Mouse (Mus musculus) NIH3T3 (cell line): ENCODE measurements at regions not wholly inside any gene's neighbourhood (a gene's known extent, or its start where the extent isn't known, plus 50 kb on each side); places are given as distances from the start of the nearest gene placed in this dataset.

Experiments
- DNase-seq: peaks from one replicate; pipeline ENCODE4 v3.0.0-alpha.2; 2012; ENCODE audit warnings: low read depth

DNA sequence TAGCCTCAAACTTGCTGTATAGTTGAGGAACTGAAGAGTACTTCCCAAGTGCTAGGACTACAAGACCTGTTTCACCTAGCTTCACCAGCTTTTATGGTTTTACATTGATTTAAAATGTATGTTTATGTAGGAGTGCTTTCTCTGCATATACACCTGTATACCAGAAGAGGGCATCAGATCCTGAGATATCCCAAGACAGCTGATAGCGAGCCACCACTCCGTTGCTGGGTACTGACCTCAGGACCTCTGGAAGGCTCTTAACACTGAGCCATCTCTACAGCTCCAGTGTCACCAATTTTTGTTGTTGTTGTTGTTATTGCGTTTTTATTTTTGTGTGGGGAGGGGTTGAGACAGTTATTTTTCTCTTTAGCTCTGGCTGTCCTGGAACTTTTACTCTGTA lies 55.9 kb upstream of the Ddx3x start:
- DNase-seq: peak; percentile 31

DNA sequence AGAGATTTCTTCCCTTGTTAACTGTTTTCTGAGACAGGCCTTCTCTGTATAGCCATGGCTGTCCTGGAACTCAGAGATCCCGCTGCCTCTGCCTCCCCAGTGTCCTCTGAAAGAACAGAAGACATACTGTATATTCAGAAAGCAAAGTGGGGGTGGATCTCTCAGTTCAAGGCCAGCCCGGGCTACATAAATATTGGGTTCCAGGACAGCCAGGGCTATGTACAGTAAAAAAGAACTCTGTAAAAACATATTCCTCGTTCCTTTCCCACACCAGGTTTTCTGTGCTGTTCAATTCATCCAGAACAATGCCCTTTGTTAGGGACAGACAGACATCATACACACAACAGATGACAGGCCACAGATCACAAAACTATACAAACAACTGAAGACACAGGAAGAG lies 54.3 kb upstream of the Ddx3x start:
- DNase-seq: no peak

DNA sequence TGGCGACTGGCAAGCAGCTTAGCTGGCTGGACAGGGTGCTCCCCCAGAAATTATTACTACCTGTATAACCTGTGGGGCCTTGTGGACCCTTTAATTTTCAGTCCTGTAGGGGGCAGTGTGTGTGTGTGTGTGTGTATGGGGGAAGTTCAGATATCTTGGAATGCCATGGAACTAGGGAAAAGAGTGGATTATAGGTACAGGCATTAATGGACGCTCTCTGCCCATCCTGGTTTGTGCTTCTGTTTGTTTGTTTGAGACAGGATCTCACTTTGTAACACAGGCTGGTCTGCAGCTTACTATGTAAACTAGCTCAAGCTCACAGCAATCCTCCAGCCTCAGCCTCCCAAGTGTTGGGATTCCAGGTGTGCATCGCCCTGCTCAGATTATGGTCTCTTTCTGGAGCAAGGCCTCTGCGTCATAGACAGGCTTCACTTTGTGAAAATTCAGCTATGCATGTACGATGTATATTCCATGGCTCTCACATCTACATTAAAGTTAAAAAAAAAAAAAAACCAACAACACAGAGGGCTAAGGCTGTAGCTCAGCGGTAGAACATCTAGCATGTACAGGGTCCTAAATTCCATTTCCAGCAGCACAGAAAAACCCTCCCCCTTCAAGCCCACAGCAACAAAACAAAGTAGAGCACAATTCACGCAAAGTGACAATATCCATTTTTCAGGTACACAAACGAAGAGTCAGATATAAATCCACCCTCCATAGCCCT lies 50.7 kb upstream of the Ddx3x start:
- DNase-seq: peak; percentile 74

DNA sequence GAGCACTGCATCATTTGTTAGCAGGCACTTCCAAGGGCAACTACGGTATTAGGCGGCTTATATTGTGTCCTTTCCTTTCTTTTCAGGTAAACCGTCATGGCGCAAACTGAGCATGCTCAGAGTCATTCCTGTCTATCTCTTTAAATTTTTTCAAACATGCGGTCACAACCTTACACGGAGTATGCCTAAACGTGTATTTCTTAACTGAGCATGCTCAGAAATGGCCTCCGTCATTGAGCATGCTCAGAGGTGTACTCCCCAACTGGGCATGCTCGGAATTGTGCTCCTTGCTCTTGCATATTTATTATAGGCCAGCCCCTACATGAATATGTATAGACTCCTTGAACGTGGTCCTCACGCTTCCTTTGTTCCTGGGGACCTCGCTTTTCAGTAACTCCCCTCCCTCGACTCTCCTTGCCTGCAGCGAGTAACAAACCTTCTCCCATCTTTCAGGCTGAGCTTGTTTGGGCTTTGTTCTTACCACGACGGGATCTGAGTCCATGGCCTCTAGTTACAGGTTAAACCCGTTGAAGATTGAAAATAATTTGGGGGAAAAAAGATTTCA lies 50.1 kb upstream of the Ddx3x start:
- DNase-seq: peak; percentile 88
